Mouse (Mus musculus): Measurements from ENCODE around the gene Dscaml1. TPM values are rescaled to one million over a fixed set of nuclear protein-coding genes. Genes with fewer than 3 reads are reported as not detected.
A peak's percentile ranks its signal among the peaks of the same experiment; 100 is the strongest.

Gene Dscaml1
- total RNA-seq, 1 experiment = 1.3 TPM

GRCm38 (mm10) chr9:45411803-45412202 lies 14.6 kb upstream of the Dscaml1 start:
- no peak overlapping the region for H3K4me3 ChIP-seq (ENCODE audit: insufficient read depth in 1 of 2, low read depth in 1 of 2, low read length in 2 of 2, poor library complexity in 1 of 2, severe bottlenecking in 1 of 2)
- in situ Hi-C loops (cut with MboI; ENCODE audit: low sequenced_read_pairs in 2 of 2, unreplicated experiment in 2 of 2) = loop anchor here (5.0 to 10.0 kb wide), 3 partner anchors 107 to 187 kb away; no protein-coding TSS in a partner anchor
- no peak for TF ChIP-seq ZNF384 (IDR thresholded peaks at IDR 0.05; ENCODE audit: low read depth, low read length)
- TF ChIP-seq ZC3H11A (IDR thresholded peaks at IDR 0.05; ENCODE audit: borderline replicate concordance, low read depth, low read length) = peak; percentile 37; the same call in 1 of the 2 replicates
- no peak for TF ChIP-seq MAFK (IDR thresholded peaks at IDR 0.05; ENCODE audit: insufficient read depth, low read depth, low read length)
- TF ChIP-seq HCFC1 (IDR thresholded peaks at IDR 0.05; ENCODE audit: borderline replicate concordance, insufficient read depth, low read length) = no peak
- TF ChIP-seq CHD2 (IDR thresholded peaks at IDR 0.05; ENCODE audit: low read depth, low read length) = no peak
- H3K9me3 ChIP-seq (ENCODE audit: control insufficient read depth, insufficient read depth, low read depth, low read length) = no peaks in the 10 kb centered on the region
- H3K9ac ChIP-seq (ENCODE audit: insufficient read depth, low read depth, low read length, poor library complexity, severe bottlenecking) = no peak overlapping the region; the same call in 1 of the 2 replicates
- H3K27ac ChIP-seq (ENCODE audit: insufficient read depth, low read depth, low read length, poor library complexity, severe bottlenecking) = no peak overlapping the region
- H3K4me1 ChIP-seq (ENCODE audit: control insufficient read depth in 2 of 2, insufficient read depth in 2 of 2, low read length in 2 of 2, poor library complexity in 1 of 2) = 0 out of 4 replicates have a peak, but pooled peaks cover 0 to 1% of the 10 kb centered on the region in 2 experiments
- DNase-seq (ENCODE audit: low read depth, low spot score) = no peak
- H3K36me3 ChIP-seq (ENCODE audit: control insufficient read depth, insufficient read depth, low read length, poor library complexity, severe bottlenecking) = no peaks in the 10 kb centered on the region

DNA sequence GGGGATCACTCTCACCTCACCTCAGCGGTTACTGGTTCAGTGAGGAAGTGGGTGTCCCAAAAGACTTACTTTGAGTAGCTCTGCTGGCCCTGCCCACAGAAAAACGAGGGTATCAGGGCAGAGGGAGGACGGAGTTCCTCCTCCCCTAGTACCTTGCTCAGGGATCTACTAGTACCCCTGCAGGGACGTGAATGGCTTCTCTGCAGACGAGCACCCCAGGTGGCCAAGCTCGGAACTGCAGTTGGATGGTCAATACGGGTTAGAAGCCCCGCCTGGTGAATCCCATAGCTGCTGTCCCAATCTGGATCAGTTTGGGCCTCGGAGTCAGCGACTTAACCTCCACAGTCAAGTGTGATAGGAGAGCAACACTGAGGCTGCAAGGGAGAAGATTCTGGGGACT lies 14.1 kb upstream of the Dscaml1 start:
- Histone ChIP-seq H3K36me3 (ENCODE audit: control insufficient read depth, insufficient read depth, low read length, poor library complexity, severe bottlenecking) (no peaks in the 10 kb centered on the region), H3K4me3 (ENCODE audit: insufficient read depth in 1 of 2, low read depth in 1 of 2, low read length in 2 of 2, poor library complexity in 1 of 2, severe bottlenecking in 1 of 2) (no peak overlapping the region), H3K4me1 (ENCODE audit: control insufficient read depth in 2 of 2, insufficient read depth in 2 of 2, low read length in 2 of 2, poor library complexity in 1 of 2) (no peaks in the 10 kb centered on the region), H3K9me3 (ENCODE audit: control insufficient read depth, insufficient read depth, low read depth, low read length) (no peaks in the 10 kb centered on the region), H3K27ac (ENCODE audit: insufficient read depth, low read depth, low read length, poor library complexity, severe bottlenecking) (no peak overlapping the region), H3K9ac (ENCODE audit: insufficient read depth, low read depth, low read length, poor library complexity, severe bottlenecking) (no peak overlapping the region)
- DNase-seq (ENCODE audit: low read depth, low spot score) = peak; percentile 92
- in situ Hi-C loops (cut with MboI; ENCODE audit: low sequenced_read_pairs in 2 of 2, unreplicated experiment in 2 of 2) = loop anchor here (5.0 to 10.0 kb wide), 3 partner anchors 107 to 187 kb away; no protein-coding TSS in a partner anchor
- TF ChIP-seq HCFC1 (IDR thresholded peaks at IDR 0.05; ENCODE audit: borderline replicate concordance, insufficient read depth, low read length) (peak; percentile 50; the same call in 1 of the 2 replicates), ZNF384 (IDR thresholded peaks at IDR 0.05; ENCODE audit: low read depth, low read length) (no peak)

GRCm38 (mm10) chr9:45412700-45413477 lies 13.5 kb upstream of the Dscaml1 start:
- DNase-seq (ENCODE audit: low read depth, low spot score) = no peak
- no peak overlapping the region for H3K4me3 ChIP-seq (ENCODE audit: insufficient read depth in 1 of 2, low read depth in 1 of 2, low read length in 2 of 2, poor library complexity in 1 of 2, severe bottlenecking in 1 of 2)
- in situ Hi-C loops (cut with MboI; ENCODE audit: low sequenced_read_pairs in 2 of 2, unreplicated experiment in 2 of 2) = loop anchor here (5.0 to 10.0 kb wide), 3 partner anchors 108 to 188 kb away; no protein-coding TSS in a partner anchor
- no peak overlapping the region for H3K27ac ChIP-seq (ENCODE audit: insufficient read depth, low read depth, low read length, poor library complexity, severe bottlenecking)
- H3K9me3 ChIP-seq (ENCODE audit: control insufficient read depth, insufficient read depth, low read depth, low read length) = no peaks in the 10 kb centered on the region
- H3K9ac ChIP-seq (ENCODE audit: insufficient read depth, low read depth, low read length, poor library complexity, severe bottlenecking) = no peak overlapping the region
- no peak for TF ChIP-seq MAFK (IDR thresholded peaks at IDR 0.05; ENCODE audit: insufficient read depth, low read depth, low read length)
- no peak for TF ChIP-seq CHD2 (IDR thresholded peaks at IDR 0.05; ENCODE audit: low read depth, low read length)
- TF ChIP-seq ZC3H11A (IDR thresholded peaks at IDR 0.05; ENCODE audit: borderline replicate concordance, low read depth, low read length) = no peak
- TF ChIP-seq ZNF384 (IDR thresholded peaks at IDR 0.05; ENCODE audit: low read depth, low read length) = no peak
- TF ChIP-seq HCFC1 (IDR thresholded peaks at IDR 0.05; ENCODE audit: borderline replicate concordance, insufficient read depth, low read length) = no peak
- H3K4me1 ChIP-seq (ENCODE audit: control insufficient read depth in 2 of 2, insufficient read depth in 2 of 2, low read length in 2 of 2, poor library complexity in 1 of 2) = no peaks in the 10 kb centered on the region
- H3K36me3 ChIP-seq (ENCODE audit: control insufficient read depth, insufficient read depth, low read length, poor library complexity, severe bottlenecking) = no peaks in the 10 kb centered on the region

DNA sequence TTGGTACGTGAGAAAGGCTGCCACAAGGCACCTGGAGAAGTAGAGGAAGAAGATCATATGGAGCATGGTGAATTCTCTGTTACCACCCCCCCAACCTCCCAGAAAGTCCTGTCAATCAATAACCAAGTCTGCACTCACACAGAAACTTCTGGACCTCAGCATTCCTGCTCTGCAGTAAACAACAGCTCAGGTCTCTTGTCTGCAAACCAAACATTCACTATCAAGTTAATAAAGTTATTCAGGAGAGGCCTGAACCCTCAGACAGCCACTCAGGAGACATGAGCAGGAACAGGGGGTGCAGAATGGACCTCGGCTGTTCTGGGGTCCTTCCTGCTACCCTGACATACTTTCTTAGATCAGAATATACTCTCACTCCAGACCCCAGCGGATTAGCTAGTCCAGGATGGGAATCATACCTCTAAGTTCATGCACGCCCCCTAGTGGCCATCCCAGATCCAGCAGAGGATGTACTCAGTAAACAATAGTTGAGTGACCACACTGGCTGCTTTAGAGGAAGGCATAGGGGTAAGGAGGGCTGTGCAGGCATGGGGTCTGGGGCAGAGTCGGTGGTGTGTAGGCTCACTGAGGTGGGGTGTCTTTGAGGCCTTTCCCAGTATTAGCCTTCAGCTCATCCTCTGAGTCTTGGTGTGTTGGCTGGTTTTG lies 12.8 kb upstream of the Dscaml1 start:
- Histone ChIP-seq H3K4me3 (ENCODE audit: insufficient read depth in 1 of 2, low read depth in 1 of 2, low read length in 2 of 2, poor library complexity in 1 of 2, severe bottlenecking in 1 of 2) (no peak overlapping the region), H3K36me3 (ENCODE audit: control insufficient read depth, insufficient read depth, low read length, poor library complexity, severe bottlenecking) (no peaks in the 10 kb centered on the region), H3K27ac (ENCODE audit: insufficient read depth, low read depth, low read length, poor library complexity, severe bottlenecking) (no peak overlapping the region), H3K4me1 (ENCODE audit: control insufficient read depth in 2 of 2, insufficient read depth in 2 of 2, low read length in 2 of 2, poor library complexity in 1 of 2) (no peaks in the 10 kb centered on the region), H3K9me3 (ENCODE audit: control insufficient read depth, insufficient read depth, low read depth, low read length) (no peaks in the 10 kb centered on the region), H3K9ac (ENCODE audit: insufficient read depth, low read depth, low read length, poor library complexity, severe bottlenecking) (no peak overlapping the region)
- peak; percentile 86 for DNase-seq (ENCODE audit: low read depth, low spot score)
- TF ChIP-seq ZC3H11A (IDR thresholded peaks at IDR 0.05; ENCODE audit: borderline replicate concordance, low read depth, low read length) = no peak
- in situ Hi-C loops (cut with MboI; ENCODE audit: low sequenced_read_pairs in 2 of 2, unreplicated experiment in 2 of 2) = loop anchor here (5.0 to 10.0 kb wide), 3 partner anchors 109 to 189 kb away; no protein-coding TSS in a partner anchor

Measured in ES-E14 (cell line).